Mouse (Mus musculus) left cerebral cortex, postnatal 36 days (tissue): ENCODE results near the gene Gm28047. TPM values are rescaled to one million over a fixed set of nuclear protein-coding genes. Genes with fewer than 3 reads are reported as not detected.

Source experiments
- DNase-seq, 2 experiments: peaks; one replicate each; pipeline ENCODE4 v3.0.0; 2021 to 2022; ENCODE audit warnings: low spot score in 2 of 2, mixed read lengths in 1 of 2
- intact Hi-C: fragments of 180-260 bp; cut with DNase I; formaldehyde crosslinking; loops from one replicate; pipeline ENCODE4 v1.15.1; 2025
- microRNA-seq: library from miRNA; unstranded; fragments of <30 nt; microRNA quantifications from one replicate; pipeline ENCODE4 v1.2.0, GENCODE M21; 2022
- total RNA-seq, 2 experiments: library from RNA; stranded (reverse); gene quantifications; 2 replicates each; pipeline ENCODE4 v1.2.3; 2021

Gene Gm28047
- total RNA-seq, 2 experiments from 2014 or later, result not detected

DNA sequence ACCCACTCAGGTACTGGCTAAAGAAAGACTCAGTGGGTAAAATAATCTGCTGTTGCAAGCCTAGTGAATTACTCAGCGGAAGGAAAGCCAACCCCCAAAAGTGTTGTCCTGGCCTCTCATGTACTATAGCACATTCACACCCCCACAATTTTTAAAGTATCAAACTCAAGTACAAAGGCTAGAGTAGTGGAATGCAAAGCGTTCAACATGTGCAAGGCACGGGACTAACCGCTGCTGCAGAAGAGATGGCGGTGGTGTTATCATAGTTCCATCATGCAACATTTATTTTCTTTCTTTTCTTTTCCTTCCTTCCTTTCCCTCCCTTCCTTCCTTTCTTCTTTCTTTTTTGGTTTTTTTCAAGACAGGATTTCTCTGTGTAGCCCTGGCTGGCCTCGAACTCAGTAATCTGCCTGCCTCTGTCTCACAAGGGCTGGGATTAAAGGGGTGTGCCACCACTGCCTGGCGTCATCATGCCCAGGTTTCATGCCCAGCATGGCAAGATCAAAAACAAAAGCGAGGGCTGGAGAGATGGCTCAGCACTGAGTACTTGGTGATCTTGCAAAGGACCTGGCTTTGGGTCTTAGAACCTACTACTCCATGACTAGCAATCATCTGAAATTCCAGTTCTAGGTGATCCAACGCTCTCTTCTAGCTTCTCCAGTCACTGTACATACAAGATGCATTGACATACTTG lies 119.0 kb downstream of the Gm28047 start:
- DNase-seq, result no peak

DNA sequence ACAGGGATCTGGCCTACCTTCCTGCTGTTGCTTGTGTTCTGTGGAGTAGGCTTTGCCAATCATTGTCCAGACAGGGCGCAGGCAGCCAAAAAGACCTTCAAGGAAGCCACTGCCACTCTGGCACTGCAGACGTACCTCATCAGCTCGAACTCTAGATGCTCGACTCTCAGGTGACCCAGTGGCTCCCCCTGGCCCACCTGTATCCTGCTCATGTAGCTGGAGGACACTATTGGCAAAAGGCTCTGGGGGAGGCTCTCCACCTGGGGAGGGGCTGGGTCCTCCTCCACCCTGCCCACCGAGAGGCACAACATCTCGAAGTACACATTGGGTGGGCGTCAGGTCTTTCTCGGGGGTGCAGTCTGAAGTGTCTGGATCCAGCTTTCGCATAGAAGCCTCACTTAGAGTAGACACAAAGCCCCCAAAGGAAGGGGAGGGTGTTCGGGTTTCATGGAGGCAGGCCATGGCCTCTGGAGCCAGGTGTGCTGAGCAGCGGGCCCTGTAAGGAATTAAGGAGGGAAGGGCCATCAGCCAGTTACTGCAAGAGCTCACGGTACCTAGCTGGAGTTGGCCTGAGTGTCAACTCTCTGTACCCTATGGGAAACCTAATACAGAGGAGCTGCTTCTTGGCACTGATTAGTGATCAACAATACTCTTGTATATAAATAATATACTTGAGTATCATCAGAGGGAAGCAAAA lies 119.6 kb downstream of the Gm28047 start:
- intact Hi-C loops, result no loop called here

More for the DNA sequence above, 119.0 kb downstream of the Gm28047 start:
- intact Hi-C loops, result no loop called here

DNA sequence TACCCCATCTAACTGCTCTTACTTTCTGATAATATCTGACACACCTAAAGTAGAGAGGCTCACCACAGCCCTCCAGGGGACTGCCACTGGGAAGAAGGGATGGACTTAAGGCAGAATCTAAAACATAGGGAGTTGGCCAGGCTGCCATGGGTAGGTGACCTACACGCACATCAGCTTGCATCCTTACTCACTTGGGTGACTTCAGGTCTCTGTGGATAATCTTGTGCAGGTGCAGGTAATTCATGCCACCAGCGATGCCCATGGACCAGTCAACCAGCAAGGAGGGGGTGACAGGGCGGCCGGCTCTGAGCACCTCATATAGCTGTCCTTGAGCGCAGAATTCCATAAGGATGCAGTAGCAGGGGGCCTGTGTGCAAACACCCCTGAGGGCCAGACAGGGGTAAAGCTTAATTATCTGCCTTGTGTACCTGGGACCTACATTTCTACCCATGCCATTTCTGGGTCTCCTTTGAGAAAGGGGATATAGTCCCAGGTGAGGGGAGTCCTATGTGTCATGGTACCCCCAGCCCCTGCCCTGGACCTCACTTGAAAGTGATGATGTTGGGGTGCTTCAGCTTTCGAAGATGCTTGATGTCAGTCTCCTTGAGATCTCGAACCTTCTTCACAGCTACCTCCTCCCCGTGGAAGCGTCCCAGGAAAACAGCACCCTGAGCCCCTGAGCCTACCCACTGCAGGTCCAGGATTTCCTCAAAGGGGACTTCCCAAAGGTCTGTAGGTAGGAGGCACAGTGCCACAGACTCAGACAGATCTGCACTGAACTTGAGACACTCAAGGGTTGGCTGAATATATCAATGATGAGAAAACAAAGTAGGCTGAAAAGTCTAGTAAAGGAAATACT lies 120.7 kb downstream of the Gm28047 start:
- intact Hi-C loops, result no loop called here

More for the DNA sequence above, 119.6 kb downstream of the Gm28047 start:
- DNase-seq, result no peak

DNA sequence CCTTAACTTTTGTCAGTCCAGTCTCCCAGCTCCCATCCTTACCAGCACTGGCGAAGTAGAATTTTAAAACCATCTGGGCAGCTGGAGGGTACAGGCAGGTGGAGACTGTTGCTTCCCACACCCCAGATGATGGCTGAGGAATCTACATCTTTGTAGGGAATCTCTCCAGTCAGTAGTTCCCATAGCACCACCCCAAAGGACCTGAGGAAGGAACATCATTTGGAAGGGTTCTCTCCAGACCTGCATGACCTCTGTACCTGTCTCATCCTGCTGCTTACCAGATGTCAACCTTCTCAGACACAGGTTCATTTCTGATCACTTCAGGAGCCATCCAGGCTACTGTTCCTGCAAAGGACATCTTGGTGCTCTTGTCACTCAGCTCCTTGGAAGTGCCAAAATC lies 121.4 kb downstream of the Gm28047 start, which contains the start of gene Gm10337:
TSS of gene Gm10337 (plus strand) at position 276 of the 400 bp plus-strand sequence.
- intact Hi-C loops, result no loop called here

More for the DNA sequence above, 120.7 kb downstream of the Gm28047 start:
- DNase-seq, result no peak

DNA sequence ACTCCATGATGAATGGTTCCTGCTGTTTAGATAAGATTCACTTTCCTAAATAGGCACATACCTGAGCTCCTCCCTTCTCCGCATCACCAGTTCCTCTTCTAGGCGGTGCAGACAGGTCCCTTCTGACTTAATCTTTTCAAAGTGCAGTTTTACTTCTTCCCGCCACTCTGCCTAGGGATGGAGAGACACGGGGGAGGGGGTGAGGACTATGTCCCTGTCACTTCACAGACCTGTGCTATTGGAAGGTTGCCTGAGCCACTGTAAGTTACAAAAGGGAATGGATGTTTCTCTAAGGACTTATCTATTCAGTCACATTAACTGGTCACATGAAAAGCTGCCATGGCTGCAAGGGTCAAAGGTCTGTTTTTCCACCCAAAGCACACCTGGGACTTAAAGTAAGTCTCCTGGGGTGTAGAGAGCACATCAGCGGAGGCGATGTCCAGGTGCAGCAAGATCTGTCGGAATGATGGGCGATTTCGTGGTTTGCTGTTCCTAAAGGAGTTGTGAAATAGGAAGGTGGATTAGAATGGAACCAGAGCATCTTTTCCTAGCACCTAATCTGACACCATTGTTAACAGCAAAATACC lies 122.5 kb downstream of the Gm28047 start:
- intact Hi-C loops, result no loop called here
- DNase-seq, result no peak

More for the DNA sequence above, 121.4 kb downstream of the Gm28047 start, which contains the start of gene Gm10337:
- no peak for DNase-seq

DNA sequence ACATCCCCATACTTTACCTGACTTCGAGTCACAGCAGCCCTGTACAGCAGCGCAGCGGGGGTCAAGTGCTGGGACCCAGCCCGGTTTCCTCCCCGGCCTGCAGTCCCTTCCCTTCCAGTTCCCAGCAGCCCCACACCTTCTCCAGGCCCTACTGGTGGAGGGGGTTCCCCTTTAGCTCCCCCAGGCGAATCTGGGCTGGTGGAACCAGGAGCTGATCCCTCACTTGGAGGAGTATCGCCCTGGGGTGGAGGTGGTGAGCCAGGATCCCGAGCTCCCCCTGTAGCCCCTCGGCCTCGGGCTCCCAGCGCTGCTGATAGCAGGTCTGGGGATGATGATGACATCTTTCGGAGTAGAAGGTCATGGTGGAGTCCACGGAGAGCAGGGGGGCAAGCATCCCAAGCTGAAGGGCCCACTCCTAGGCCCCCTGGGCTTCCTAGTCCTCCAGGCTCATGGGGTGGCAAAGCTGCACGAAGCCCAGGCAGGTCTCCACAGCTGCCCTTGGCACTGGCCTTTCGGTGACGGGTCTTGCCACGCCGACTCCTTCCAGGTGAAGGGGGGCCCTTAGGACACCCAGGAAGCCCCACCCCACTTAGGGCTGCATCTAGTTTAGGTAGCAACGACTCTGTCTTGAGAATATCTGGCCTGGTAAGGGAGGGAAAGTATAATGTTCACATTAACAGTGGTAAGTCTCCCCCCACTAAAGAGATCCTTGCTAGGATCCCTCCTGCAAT lies 123.6 kb downstream of the Gm28047 start:
- intact Hi-C loops, result no loop called here
- no peak for DNase-seq

DNA sequence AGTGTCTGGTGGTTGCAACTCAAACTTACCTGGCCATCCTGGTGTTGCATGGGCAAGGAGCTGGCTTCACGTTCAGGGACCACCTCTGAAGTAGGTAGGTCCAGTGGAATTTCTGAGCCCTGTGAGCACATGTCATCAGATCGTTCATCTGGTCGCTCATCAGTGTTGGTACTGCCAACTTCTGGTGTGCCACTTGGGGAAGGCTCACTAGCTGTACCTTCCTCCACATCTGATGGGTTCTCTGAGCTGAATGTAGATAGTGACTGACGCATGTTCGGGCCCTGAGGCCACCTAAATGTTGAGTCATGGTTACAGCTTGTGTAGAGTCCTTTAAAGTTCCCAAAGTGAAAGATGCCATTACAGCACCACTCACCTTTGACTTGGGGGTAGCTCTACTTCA lies 124.4 kb downstream of the Gm28047 start:
- no peak for DNase-seq

DNA sequence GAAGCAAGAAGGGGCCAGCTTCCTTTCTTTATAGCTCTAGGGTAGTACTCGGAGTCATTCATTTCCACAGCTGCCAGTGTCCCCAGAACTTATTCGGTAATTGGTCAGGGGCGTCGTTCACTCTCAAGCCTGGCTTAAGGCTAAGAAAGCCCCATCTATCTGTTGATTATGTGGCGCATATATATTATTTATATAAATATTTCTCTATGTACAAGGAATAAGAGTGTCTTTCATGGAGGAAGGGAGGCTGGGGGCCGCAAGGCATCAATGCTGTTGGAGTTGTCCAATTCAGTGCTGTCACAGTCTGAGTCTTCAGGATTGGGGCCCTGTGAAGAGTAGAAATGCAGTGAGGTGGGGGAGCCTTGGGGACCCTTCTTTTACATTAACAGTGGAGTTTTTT lies 125.0 kb downstream of the Gm28047 start:
- intact Hi-C loops, result no loop called here
- DNase-seq, result no peak

More for the DNA sequence above, 124.4 kb downstream of the Gm28047 start:
- intact Hi-C loops, result no loop called here

DNA sequence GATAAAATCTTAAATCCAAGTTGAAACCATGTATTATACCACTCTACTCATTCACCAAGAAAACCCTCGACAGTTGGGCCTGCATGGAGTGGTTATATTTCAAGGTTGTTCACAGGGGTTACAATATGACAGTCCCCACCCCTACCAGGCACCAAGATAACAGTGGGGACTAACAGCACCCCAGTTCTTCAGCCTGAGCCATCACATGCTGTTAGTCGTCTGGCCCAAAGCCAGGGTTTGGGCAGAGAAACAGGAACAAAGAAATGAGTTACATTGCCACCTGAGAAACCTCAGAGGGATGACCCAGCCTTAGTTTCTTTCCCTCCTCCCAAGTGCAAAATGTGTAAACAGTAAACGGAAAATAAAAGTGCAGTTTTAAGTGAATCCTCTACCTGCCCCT lies 125.5 kb downstream of the Gm28047 start:
- no peak for DNase-seq
- intact Hi-C loops, result no loop called here

DNA sequence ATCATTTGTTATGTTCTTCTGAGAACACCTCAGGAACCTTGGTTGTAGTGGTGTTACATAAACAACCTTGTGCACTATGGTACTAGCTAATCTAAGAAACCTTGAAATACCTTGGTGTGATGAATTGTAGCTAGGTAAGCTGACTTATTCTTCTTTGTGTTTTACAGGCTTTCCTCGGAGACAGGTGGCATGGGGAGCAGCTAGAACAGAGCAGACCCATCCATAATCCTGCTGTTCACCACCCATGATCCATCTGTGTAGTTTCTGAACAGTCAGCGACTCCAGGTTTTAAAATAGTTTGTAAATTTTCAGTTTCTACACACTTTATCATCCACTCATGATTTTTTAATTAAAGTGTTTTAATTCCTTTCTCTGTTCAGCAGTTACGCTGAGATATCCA lies 126.5 kb downstream of the Gm28047 start:
- intact Hi-C loops, result no loop called here
- no peak for DNase-seq

DNA sequence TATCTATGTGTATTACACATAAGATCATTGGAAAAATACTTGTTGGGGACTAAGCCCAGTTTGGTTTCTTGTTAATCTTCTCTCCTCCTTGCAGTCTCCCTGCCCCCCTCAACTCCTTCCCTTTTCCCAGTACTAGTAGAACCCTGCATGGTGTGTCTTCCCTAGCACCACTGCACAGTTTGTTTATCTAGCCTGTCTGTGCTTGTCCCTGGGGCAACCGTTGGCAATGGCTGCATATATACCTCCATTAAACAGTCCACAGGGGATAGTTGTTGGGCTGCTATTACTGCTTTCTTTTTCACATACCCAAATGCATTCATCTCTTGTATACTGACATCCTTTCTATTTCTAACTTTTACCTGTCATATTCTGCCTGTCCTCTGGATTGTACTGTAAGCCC lies 137.2 kb downstream of the Gm28047 start:
- intact Hi-C loops, result no loop called here
- no peak for DNase-seq

DNA sequence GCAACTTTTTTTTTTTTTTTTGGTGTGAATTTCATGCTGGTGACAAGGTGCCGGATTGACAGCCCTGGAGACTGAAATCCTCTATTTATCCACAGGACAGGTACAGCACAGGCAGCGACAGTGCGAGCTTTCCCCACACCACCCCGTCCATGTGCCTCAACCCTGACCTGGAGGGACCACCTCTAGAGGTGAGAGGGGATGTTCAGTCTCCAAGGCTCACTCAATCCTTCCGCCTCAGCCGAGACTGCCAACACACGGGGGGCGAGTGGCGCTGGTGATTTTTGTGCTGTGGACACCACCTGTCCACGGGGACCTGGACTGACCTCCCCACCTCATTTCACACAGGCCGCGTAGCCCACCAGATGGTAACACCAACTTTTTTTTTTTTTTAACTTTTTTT lies 139.0 kb downstream of the Gm28047 start:
- intact Hi-C loops, result no loop called here
- DNase-seq, result no peak

DNA sequence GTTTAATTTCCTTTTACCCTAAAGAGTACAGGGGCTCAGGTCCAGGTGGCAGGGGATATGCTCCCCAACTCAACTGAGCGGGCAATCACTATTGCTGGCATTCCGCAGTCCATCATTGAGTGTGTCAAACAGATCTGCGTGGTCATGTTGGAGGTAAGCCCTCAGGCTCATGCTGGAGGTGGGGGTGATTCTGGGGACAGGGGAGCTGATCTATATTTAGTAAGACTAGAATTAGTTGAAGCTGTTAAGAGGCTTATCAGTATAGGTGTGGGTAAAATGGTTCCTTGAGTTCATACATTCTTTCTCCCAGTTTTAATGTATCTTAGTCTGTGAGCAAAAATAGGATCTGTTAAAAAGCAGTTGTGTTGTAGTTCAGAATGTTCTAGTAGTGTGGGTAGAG lies 141.7 kb downstream of the Gm28047 start:
- DNase-seq, result no peak
- intact Hi-C loops, result no loop called here

DNA sequence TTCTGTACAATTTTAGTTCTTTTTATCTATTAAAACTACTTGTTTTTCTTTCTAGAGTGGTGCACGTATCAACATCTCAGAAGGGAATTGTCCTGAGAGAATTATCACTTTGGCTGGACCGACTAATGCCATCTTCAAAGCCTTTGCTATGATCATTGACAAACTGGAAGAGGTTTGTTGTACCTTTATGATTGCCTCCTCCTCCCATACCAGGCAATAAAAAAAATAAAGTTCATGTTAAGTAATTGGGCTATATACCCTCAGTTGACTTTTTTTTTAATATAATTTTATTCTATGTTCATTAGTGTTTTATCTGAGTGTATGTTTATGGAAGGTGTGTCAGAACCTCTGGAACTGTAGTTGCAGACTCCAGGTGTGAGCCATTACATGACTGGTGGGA lies 150.3 kb downstream of the Gm28047 start:
- no peak for DNase-seq
- intact Hi-C loops, result no loop called here

Small RNA genes lying within 50 kb of the gene (microRNA-seq; reads per million reads assigned to microRNA genes)
- gene Mir688, result not detected

Other genes with a start within 250 kb of the Gm28047 start
- 10 to 100 TPM; 22.0 to 30.3 TPM for gene Sp1, start 218.9 kb downstream of the Gm28047 start, total RNA-seq
- 1 to 10 TPM in 1 of 2 experiments, under 1 TPM in 1; 0.99 to 2.3 TPM for gene Amhr2, start 179.7 kb downstream of the Gm28047 start, total RNA-seq
- gene Prr13, start 166.0 kb downstream of the Gm28047 start, total RNA-seq, result 10 to 100 TPM; 41.4 to 43.2 TPM
- 100 to 1,000 TPM; 467 to 505 TPM for gene Pcbp2, start 154.5 kb downstream of the Gm28047 start, total RNA-seq
- not detected for gene Gm10337, start 121.3 kb downstream of the Gm28047 start, total RNA-seq
- 10 to 100 TPM; 96.4 to 98.8 TPM for gene Map3k12, start 108.0 kb downstream of the Gm28047 start, total RNA-seq
- gene Tarbp2, start 106.9 kb downstream of the Gm28047 start, total RNA-seq, result 10 to 100 TPM; 30.7 to 36.3 TPM
- gene Npff, start 100.1 kb downstream of the Gm28047 start, total RNA-seq, result 1 to 10 TPM; 1.8 to 5.1 TPM
- 10 to 100 TPM; 27.1 to 43.0 TPM for gene Atf7, start 397 bp upstream of the Gm28047 start, total RNA-seq
- 10 to 100 TPM in 1 of 2 experiments, 1 to 10 TPM in 1; 8.8 to 11.0 TPM for gene Atp5g2, start 47.3 kb upstream of the Gm28047 start, total RNA-seq
- gene Calcoco1, start 97.1 kb upstream of the Gm28047 start, total RNA-seq, result 10 to 100 TPM; 70.8 to 82.0 TPM